Mouse (Mus musculus): ENCODE measurements around the gene Manba. TPM values are rescaled to one million over a fixed set of nuclear protein-coding genes. Genes with fewer than 3 reads are reported as not detected.

Manba gene
- polyA plus RNA-seq, 1 experiment from 2014 or later, result 5.6 TPM

Other genes with a start within 250 kb of the Manba start
- gene Bdh2, start 204.4 kb upstream of the Manba start, polyA plus RNA-seq (2015; fragmentation: Nextera tagmentation; extraction: Ambion mirVana), result 5.8 TPM in 2 replicates
- 1.1 and 1.4 TPM in 2 replicates for gene Slc9b2, start 177.9 kb upstream of the Manba start, polyA plus RNA-seq (2015; fragmentation: Nextera tagmentation; extraction: Ambion mirVana)
- gene Slc9b1, start 137.6 kb upstream of the Manba start, polyA plus RNA-seq (2015; fragmentation: Nextera tagmentation; extraction: Ambion mirVana), result 0.12 TPM in 1 of 2 replicates, not detected in the other
- 74.1 and 77.0 TPM in 2 replicates for gene Cisd2, start 61.7 kb upstream of the Manba start, polyA plus RNA-seq (2015; fragmentation: Nextera tagmentation; extraction: Ambion mirVana)
- gene Ube2d3, start 47.5 kb upstream of the Manba start, polyA plus RNA-seq (2015; fragmentation: Nextera tagmentation; extraction: Ambion mirVana), result 399 and 409 TPM in 2 replicates
- 8.0 and 8.2 TPM in 2 replicates for gene Nfkb1, start 205.9 kb downstream of the Manba start, polyA plus RNA-seq (2015; fragmentation: Nextera tagmentation; extraction: Ambion mirVana)

Measured in hindbrain, embryonic 13.5 days (tissue).